Mouse (Mus musculus): ENCODE measurements around the gene Gramd2.
A peak's percentile ranks its signal among the peaks of the same experiment; 100 is the strongest.

The Gramd2 gene

DNA sequence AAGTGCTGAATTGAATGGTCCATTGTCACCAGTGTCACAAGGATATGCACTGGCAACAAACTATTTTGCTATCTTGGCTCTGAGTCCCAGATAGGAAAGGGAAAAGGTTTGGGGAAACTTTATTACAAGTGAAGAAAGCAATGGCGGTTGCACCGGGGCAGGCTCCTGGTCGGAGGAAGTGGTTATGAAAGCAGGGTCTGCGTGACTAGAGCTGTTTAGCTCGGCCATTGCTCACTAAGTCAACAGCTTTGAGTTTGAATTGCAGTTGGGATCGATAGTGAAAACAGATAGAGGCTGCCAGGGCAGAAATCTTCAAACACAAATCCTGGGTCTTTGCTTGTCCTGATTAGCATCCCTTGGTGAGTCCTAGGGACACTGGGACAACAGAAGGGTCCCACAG is 12.0 kb upstream of the Gramd2 start:
- no peak for DNase-seq (ENCODE audit: inconsistent ontology term)

DNA sequence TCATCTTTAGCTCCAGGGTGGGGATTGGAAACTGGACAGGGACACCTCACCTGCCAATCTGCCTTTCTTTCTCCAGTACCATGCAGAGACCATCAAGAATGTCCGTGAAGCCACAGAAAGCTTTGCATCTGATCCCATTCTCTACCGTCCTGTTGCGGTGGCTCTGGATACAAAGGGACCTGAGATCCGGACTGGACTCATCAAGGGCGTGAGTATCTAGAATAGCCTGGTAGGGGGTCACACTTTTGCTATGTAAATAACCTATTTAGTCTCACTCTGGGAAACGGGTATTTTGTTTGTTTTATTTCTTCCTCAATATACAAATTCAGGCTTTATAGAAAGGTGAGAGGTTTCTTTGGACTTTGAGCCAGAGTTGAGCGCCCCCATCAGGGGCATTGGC is 11.5 kb upstream of the Gramd2 start:
- DNase-seq (ENCODE audit: inconsistent ontology term), result no peak

DNA sequence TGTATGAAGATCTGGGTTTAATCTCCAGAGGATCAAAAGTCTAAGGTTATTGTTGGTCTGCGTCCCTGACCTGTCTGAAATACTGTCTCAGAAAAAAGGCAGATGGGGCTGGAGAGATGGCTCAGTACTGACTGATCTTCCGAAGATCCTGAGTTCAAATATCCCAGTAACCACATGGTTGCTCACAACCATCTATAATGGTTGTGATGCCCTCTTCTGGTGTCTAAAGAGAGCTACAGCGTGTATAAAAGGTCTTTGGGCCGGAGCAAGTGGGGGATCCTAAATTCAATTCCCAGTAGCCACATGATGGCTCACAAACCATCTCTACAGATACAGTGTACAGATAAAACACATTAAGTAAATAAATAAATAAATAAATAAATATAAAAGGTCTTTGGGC is 10.8 kb upstream of the Gramd2 start:
- no peak for DNase-seq (ENCODE audit: inconsistent ontology term)

DNA sequence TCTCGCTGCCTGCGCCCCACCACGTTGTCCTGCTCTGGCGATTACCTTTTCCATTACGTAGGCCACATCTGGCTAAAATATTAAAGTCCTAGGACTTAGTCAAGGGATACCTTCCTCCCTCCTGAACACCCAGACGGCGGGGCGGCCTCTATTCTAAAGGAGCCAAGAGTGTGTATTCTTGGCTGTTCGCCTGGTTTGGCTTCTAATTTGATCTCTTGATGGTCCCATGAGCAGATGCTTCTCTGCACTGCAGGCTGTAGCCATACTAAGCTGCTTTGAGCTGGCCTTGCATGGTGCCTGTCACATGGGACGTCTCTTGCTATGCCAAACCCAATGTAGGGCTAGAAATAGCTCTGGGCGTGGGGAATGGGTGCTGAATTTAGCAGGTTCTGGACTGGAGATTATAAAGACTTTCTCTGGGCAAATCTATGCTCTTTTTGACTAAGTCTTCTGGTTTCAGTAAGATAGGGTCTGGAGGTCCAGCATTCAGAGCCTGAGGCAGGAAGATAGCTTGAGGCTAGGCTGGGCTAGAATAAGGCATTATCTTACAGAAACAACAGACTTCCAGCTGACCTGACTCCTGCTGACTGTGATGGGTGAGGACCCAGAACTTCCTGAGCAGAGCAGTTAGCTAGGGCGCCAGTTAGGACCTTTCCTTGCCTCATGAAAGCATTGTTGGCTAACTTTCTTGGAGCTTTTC is 7.6 kb upstream of the Gramd2 start:
- no peak for DNase-seq (ENCODE audit: inconsistent ontology term)

DNA sequence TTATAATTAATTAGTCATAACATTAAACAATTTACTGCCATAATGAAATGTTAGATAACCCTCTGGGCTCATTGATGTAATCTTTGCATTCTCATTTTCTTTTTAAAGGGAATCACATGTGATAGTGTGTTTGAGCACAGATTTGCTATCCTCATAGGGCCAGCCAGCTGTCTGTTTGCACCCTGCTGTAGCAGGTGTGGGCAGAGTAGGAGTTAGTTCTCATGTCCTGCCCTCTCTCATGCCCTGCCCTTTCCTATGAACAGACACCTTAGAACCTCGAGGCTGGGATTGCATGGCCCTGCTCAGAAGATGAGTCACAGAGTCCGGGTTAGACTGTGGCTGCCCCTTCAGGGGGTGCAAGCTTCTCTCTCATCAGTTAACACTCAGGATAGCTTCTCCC is 6.5 kb upstream of the Gramd2 start:
- DNase-seq (ENCODE audit: inconsistent ontology term), result peak; percentile 24

DNA sequence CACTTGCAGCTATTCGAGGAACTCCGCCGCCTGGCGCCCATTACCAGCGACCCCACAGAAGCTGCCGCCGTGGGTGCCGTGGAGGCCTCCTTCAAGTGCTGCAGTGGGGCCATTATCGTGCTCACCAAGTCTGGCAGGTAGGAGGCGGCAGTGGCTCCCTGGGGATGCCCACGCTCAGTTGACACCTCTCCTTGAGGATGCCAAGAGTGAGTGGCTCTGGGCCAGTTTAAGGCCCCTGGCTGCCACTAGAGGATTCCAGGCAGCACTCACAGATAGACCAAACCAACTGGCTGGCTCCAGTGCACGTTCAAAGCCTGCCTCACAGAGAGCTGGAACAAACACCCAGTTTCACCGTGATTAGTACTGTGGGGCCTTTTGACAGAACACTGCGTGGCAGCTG is 4.3 kb upstream of the Gramd2 start:
- no peak for DNase-seq (ENCODE audit: inconsistent ontology term)

DNA sequence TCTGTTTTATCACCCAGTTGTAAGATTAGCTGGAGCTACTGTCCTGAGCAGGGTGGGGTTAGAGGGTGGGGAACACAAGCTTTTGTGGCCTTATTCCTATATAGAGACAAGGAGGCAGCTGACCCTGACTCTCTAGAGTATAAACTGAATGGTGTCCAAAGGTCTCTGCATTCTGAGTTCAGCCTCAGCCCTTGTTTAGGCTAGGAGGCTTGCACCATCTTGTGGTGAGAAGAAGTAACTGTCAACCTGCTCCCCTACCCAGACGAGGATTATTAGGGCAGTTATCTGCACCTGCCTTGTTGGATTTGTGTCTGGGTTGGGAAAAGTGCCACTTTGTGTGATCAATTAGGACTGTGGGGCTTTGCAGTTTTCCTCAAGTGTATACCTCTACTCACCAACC is 1.6 kb upstream of the Gramd2 start:
- DNase-seq (ENCODE audit: inconsistent ontology term), result peak; percentile 27

DNA sequence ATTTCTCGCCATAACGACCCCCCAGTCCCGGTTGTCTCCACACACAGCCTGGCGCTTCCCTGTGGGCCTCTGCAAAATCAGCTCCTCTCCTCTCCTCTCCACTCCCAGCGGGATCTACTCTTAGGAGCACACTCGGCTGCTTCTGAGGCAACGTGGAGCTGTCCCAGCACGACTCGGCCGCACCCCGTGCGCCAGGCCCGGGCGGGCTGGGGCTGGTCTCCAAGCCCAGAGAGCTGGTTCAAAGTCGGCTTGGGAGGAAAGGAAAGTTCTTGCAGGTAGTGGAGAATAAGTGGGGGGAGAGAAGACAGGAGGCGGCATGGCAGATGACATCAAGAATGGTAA is 561 bp downstream of the Gramd2 start:
- no peak for DNase-seq (ENCODE audit: inconsistent ontology term)

DNA sequence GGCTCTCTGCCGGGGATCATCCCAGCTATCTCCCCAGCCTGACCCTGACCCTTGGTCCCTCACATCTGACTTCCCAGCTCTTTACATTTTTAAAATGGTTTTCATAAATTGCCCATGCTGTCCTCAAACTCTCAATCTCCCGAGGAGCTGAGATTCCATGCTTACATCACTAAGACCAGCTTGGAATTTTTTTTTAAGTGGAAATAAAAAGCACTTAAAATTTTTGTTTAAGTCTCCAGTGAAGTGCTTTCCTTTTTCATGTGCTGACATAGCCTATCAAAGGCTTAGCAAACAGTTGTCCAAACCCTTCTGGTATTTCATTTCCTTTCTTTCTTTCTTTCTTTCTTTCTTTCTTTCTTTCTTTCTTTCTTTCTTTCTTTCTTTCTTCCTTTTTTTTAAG is 4.1 kb downstream of the Gramd2 start:
- no peak for DNase-seq (ENCODE audit: inconsistent ontology term)

DNA sequence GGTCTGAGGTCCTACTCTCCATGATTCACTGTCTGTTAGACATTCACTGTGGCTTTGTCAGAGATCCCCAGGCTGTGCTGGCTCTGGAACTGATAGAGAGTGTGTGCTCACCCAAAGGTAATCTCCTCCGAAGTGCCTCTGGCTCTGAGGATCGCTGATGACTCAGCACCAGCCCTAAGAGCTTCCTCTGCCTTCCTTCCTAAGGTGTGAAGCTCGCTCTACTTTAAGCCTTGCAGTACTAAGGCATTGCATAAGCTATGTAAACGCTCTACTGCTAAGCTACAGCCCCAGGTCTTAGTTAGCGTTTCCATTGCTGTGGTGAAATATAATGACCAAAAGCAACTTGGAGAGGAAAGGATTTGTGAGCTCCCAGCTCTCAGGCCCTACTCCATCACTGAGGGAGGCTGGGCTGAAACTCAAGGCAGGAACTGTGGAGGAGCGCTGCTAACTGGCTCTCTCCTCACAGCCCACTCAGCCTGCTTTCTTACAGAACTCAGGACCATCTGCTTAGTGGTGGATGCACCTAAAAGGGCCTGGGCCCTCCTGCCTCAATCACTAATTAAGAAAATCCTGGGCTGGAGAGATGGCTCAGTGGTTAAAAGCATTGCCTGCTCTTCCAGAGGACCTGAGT is 7.6 kb downstream of the Gramd2 start:
- peak; percentile 76 for DNase-seq (ENCODE audit: inconsistent ontology term)

DNA sequence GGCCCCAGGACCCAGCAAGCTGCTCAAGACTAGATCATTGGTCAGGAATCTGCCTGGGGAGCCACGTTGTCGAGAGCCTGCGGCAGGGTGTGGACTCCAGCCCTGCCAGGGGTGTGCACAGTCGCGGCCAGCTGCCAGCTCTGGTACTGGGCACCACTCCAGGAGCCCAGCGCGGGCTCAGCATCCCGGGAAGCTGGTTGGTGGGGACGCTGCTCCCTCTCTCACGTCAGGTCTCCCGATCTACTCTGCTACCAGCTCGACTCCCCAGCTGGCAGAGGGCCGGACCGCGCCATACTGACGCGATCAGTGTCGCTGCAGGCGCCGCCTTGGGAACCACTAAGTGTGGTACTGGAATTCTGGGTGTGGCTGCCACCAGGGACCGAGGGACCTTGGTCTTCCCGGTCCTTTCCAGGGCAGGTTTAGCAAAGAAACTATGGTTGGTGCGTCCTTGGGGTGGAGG is 11.7 kb downstream of the Gramd2 start:
- DNase-seq (ENCODE audit: inconsistent ontology term), result peak; percentile 96

DNA sequence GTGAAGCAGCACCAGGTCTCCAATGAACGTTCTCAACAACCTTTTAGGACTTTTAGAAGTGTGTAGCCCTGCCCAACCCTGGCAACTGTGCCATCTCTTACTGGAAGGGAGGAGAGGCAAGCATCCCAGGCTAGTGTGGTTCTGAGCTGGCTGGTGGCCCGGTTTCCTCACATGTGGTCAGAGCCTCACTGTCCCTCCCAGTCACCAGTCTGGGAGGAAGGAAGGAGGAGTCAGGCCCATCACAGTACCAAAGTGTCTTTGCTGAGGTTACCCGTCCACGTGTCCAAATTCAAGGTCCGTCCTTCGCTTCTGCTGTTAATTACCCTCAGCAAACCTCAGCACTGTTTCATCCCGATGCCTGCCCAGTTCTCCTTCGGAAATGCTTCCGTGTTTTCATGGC is 12.2 kb downstream of the Gramd2 start:
- DNase-seq (ENCODE audit: inconsistent ontology term), result peak; percentile 85

DNA sequence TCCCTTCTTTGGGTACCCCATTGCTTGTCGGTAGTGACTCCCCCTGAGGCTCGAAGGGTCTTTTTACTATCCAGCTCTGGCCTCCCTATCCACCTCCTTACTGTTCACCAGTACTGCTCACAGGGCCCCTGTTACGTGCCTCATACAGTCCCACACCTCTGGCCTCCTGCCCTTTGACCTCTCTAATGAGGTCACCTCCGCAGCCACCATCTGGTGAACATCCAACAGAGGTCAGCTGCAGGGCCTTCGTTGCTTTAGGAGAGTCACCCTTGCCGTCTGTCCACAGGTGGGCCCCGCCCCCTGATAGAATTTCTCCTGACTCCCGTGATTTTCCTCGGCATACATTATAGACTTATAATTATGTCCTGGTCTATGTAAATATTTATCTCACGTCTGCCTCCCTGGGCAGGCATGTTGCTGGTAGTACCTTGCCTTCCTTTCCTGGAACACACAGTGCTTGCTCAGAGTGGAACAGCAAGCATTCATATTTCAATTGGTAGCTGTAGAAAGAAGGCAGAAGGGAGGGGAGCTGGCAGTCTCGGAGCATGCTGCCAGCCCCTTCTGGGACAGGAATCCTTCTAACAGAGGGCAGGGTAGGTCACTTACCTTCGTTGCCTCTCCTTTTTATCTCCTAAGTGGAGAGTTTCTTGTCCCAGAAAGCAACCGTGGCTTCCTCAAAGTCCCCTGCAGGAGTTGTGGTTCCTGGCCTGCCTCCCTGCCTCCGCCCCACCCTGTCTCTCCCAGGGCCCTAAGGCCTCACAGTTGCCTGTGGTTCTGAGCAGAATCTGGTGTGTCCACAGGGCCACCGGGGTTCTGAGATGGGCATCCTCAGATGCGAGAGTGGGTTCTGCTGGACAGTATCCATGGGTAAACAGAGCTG is 14.9 kb downstream of the Gramd2 start:
- no peak for DNase-seq (ENCODE audit: inconsistent ontology term)

DNA sequence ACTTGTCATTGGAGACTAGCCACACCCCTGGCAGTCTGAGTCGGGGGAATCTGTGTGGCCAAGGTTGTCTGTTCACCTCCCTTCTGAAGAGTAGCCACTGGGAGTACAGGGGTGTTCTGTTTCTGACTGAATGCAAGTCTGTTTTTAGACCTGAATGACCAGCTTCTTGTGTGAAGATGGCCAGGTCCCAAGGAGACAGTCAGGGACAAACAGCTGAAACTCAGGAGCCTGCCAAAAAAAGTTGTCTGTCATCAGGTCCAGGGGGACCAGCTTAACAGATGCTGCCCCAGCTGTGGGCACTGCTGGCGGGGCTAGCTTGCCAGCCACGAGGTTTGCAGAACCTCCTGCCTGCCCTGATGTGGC is 15.5 kb downstream of the Gramd2 start:
- DNase-seq (ENCODE audit: inconsistent ontology term), result no peak

DNA sequence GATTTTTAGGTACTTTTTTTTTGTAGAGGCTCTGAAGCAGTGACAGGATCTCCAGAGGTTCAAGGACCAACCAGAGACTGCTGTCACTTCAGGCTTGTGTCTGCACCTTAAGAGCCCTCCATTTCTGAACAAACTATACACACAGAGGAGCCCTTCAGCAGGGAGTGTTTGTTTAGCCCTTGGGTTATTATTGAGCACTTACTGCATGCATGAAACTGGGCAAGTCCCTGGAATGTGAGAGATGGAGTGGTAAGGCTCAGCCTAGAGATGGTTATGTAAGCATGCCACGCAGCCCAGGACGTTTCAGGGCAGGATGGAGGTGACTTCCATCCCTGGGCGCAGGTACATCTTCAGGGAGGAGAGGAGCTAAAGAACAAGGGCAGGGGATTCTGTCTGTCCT is 16.4 kb downstream of the Gramd2 start:
- DNase-seq (ENCODE audit: inconsistent ontology term), result no peak

DNA sequence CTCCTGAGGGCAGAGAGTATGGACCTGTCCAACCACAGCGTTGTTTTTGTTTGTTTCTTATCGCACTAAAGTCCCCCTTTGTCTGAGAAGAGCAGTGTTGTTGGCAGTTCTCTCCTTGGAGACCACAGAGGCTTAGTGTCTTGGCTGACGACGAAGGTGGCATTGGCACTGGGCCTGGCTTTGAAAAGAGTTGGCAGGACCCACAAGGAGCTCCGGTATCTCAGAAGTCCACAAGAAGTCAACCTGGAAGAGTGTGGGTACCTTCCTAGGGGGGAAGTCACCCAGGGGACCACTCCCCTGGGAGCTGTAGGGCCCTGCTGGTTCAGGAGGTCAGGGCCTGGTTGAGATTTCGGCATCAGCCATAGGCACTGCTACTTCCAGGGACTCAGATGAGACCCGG is 21.1 kb downstream of the Gramd2 start:
- DNase-seq (ENCODE audit: inconsistent ontology term), result no peak

DNA sequence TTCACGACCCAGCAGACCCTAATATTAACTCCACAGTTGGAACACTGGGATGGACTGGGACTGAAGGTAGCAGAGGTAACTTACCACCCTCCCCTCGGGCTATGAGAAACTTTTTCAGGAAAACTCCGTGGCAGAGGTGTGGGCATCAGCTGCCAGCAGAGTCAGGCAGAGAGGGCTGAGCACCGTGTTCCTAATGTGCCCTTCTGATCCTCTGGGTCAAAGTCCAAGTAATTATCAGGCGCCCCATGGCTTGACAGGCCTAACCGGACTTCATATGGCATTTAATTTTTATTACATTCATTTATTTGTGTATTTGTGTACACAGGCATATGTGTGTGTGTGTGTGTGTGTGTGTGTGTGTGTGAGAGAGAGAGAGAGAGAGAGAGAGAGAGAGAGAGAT is 23.2 kb downstream of the Gramd2 start:
- no peak for DNase-seq (ENCODE audit: inconsistent ontology term)

DNA sequence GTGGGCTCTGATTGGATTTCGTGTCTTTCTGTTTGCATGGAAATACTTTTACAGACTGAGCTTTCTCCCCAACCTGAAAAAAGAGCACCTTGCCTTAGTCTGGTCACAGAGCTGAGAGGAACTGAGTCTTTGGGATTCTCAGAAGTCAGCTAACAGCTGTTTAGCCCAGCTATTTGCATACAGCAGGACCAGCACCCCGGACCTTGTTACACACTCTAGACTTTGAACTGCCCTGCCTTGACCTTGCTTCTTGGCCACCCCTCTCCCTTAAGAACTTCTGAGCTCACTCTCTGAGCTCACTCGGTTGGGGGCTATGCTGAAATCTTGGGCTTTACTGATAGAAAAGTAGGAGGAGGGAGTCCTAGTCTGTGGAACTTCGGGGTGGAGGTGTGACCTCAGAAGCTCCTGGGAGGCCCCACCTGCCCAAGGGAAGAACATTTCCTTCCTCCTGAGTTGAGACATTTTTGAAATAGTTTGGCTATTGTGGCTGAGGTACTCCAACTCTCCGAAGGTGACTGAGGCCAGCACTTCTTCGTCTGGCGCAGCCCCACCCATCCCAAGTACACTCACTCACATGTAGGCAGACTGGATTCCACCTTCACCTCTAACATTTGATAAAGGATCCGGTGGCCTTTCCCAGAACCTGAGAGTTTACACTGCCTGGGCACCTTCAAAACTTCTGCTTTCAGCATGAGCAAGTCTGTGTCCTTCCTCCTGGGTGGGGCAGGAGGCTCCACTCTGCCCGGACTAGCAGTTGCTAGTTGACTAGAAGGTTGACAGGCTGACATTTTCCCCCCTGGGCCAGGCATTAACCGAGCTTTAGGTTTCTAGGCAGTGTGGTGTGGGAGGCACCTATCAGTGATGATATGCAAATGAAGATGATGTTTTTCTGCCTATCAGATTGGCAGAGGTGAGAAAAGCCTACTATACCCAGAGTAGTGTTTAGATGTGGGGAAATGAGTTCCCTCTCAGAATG is 27.2 kb downstream of the Gramd2 start:
- DNase-seq (ENCODE audit: inconsistent ontology term), result no peak

DNA sequence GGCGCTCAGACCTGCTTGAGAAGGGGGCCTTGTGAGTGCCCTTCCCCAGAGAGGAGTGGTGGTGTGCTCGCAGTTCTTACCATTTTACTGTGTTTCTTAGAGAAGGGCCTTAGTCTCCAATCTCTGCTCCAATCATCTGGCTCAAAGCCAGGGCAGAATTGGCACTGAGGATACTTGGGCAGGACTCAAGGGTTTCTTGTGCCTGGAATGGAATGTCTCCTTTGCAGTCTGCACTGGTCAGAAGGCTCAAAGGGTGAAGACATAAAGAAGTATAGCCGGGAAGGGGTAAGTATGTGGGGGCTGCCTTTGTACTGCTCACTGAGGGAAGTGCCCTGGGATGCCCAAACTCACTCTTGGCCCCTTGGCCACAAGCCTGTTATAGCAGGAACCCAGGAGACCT is 29.3 kb downstream of the Gramd2 start:
- DNase-seq (ENCODE audit: inconsistent ontology term), result no peak

DNA sequence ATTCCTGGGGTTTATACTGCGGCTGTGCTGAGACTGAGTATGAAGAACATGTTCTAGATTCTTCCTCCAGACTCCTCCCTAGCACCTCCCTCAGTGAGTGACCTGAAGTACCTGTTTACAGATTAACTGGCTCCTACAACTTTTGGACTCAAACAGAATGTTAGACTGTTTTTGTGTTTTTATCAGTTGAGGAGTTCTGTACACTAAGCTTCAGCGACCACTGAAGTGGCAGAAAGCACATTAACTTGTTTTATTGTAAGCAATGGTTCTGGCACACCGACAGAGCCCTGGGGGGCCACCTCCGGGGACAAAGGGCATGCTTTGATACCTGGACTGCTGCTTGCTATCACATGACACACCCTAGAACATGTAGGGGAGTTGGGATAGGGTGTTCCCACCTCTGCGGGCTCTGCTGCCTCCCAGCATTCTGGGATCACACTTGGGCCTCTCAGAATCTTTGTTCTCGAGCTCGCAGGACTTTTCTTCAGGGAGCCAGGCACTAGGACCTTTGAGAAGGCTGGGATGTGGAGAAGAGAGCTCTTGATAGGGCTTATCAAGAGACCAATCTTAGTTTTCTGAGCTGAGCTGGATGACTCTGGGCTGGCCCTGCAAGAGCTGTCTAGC is 36.4 kb downstream of the Gramd2 start:
- no peak for DNase-seq (ENCODE audit: inconsistent ontology term)

DNA sequence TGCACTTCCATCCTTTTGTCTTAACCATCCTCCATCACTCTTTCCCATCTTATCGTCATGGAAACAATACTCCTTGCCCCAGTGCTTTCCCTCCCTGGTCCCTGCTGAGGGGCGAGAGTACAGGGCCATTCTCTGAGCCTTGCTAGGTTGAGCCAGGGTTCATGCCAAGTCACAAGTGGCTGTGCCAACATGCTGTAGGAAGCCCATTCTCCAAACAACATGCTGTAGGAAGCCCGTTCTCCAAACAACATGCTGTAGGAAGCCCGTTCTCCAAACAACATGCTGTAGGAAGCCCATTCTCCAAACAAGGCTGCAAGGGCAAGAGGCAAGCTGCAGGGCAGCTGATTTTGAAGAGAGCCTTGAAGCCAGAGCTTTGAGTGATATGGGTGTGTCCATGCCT is 38.3 kb downstream of the Gramd2 start:
- no peak for DNase-seq (ENCODE audit: inconsistent ontology term)
